Mouse (Mus musculus) B cell, adult (primary cell): ENCODE results near the gene Rcan1. TPM values are rescaled to one million over a fixed set of nuclear protein-coding genes. Genes with fewer than 3 reads are reported as not detected.

Experiments
- total RNA-seq: library from RNA; stranded (reverse); gene quantifications from 4 replicates; pipeline ENCODE4 v1.2.4, GENCODE M21; 2023; ENCODE audit not compliant: inconsistent age

Rcan1 gene
- 6.9 to 11.0 TPM (median 7.6 TPM) in 4 replicates for total RNA-seq

GRCm38 (mm10) chr16:92470706-92471105, at the start of gene Rcan1:
Gene Rcan1, minus strand, starts transcription at chr16:92470867.

GRCm38 (mm10) chr16:92485436-92485835, 14.8 kb upstream of the Rcan1 start, which contains the start of gene Clic6:
Gene Clic6, plus strand, starts transcription at chr16:92485736.

GRCm38 (mm10) chr16:92359229-92359628, 111.4 kb downstream of the Rcan1 start, which contains the start of gene Kcne1:
Gene Kcne1, minus strand, starts transcription at chr16:92359468.

Other genes starting within 250 kb of the Rcan1 start
- not detected in 4 replicates for gene Kcne2, start 178.5 kb downstream of the Rcan1 start, total RNA-seq
- 14.7 to 31.6 TPM (median 27.6 TPM) in 4 replicates for gene Smim11, start 169.6 kb downstream of the Rcan1 start, total RNA-seq
- not detected in 4 replicates for gene Fam243, start 149.4 kb downstream of the Rcan1 start, total RNA-seq
- gene Kcne1, start 111.4 kb downstream of the Rcan1 start, total RNA-seq = not detected in 4 replicates
- gene Clic6, start 14.9 kb upstream of the Rcan1 start, total RNA-seq = not detected in 4 replicates